Mouse (Mus musculus) kidney, postnatal 0 days (tissue): ENCODE data around the gene Nfe2l2. TPM values are rescaled to one million over a fixed set of nuclear protein-coding genes. Genes with fewer than 3 reads are reported as not detected.

Experiments
- ATAC-seq: fragments of 200-750 bp; cut with Nextera tagmentation; replicated peaks from 2 replicates; pipeline ENCODE4 v1.8.0; 2017; ENCODE audit warnings: low read depth, moderate number of reproducible peaks, moderate TSS enrichment, moderate library complexity; ENCODE audit not compliant: low FRiP score
- DNase-seq: peaks from one replicate; pipeline ENCODE4 v3.0.0-alpha.2; 2016; ENCODE audit warnings: low spot score
- H3K27ac ChIP-seq: fragments of 300-500 bp; sonication (generic); 2 replicates; pipeline ENCODE4 v1.5.1; 2014; ENCODE audit warnings: mild to moderate bottlenecking
- H3K27me3 ChIP-seq: fragments of 300-500 bp; sonication (generic); 2 replicates; pipeline ENCODE4 v1.6.1; 2014; ENCODE audit warnings: low read length, mixed read lengths; ENCODE audit not compliant: insufficient read depth
- H3K36me3 ChIP-seq: fragments of 300-500 bp; sonication (generic); 2 replicates; pipeline ENCODE4 v1.6.1; 2014; ENCODE audit warnings: low read length, mixed read lengths; ENCODE audit not compliant: insufficient read depth
- H3K4me1 ChIP-seq: fragments of 300-500 bp; sonication (generic); replicated peaks from 2 replicates; pipeline ENCODE4 v1.6.1; 2014; ENCODE audit warnings: antibody characterized with exemption, low read length, mixed read lengths; ENCODE audit not compliant: insufficient read depth
- H3K4me2 ChIP-seq: fragments of 300-500 bp; sonication (generic); 2 replicates; pipeline ENCODE4 v1.6.1; 2014; ENCODE audit warnings: mild to moderate bottlenecking, low read length, moderate library complexity, mixed read lengths
- H3K4me3 ChIP-seq: fragments of 300-500 bp; sonication (generic); replicated peaks from 2 replicates; pipeline ENCODE4 v1.5.1; 2014; ENCODE audit warnings: low read depth, low read length
- H3K9ac ChIP-seq: fragments of 300-500 bp; sonication (generic); 2 replicates; pipeline ENCODE4 v1.6.1; 2014; ENCODE audit warnings: low read depth, low read length
- H3K9me3 ChIP-seq: fragments of 300-500 bp; sonication (generic); replicated peaks from 2 replicates; pipeline ENCODE4 v1.6.1; 2016; ENCODE audit warnings: low read length, inconsistent platforms, mixed read lengths
- CTCF ChIP-seq: IDR thresholded peaks from 2 replicates; pipeline ENCODE4 v1.5.1; 2016; ENCODE audit warnings: antibody characterized with exemption, low read depth, mild to moderate bottlenecking, moderate library complexity
- WGBS: fragments of 180-500 bp; shearing (Covaris S2); extraction: QIAGEN DNeasy Blood & Tissue Kit; methylation state at CpG from one replicate; pipeline ENCODE4 v1.1.7; 2014; 5-methylcytosine and 5-hydroxymethylcytosine counted together
- polyA plus RNA-seq: library from polyadenylated mRNA; unstranded; fragments of >200 nt; fragmentation: Nextera tagmentation; extraction: Ambion mirVana; gene quantifications from 2 replicates; pipeline ENCODE4 v1.2.1, GENCODE M21; 2015

The Nfe2l2 gene
- polyA plus RNA-seq, 1 experiment from 2014 or later: 96.6 TPM

DNA sequence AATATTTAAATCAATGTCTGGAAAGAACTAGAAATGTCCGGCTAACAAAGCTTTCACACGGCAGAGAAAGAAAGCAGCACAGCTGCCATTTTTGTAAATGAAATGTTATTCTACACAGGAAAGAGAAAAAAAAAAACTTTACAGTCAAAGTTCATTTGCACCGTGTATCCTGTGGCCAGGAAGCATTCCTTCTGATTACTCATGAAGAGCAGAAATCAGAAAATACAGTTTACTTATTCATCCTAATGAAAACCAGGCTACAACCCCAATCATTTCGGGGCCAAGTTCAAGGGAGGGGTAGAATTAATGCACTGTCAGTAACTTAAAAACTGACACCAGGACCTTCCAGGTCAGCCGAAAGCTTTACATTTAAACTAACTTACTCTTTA is 1.9 kb downstream of the Nfe2l2 start:
- peak overlapping the region; percentile 75 for H3K4me2 ChIP-seq
- peak overlapping the region; percentile 99 for H3K27ac ChIP-seq
- ATAC-seq (no peak), DNase-seq (peak; percentile 69)
- TF ChIP-seq CTCF: no peak
- no peaks in the 10 kb centered on the region for H3K36me3 ChIP-seq
- no peaks in the 10 kb centered on the region for H3K27me3 ChIP-seq
- peak overlapping the region; percentile 78 for H3K4me3 ChIP-seq
- peak overlapping the region; percentile 91 for H3K9ac ChIP-seq
- H3K9me3 ChIP-seq: no peaks in the 10 kb centered on the region
- 4% methylated on average over 5 of the region's 5 CpGs for WGBS
- peaks cover 27% of the 10 kb centered on the region for H3K4me1 ChIP-seq

- Histone ChIP-seq H3K4me2 (peak overlapping the region; percentile 75), H3K27me3 (no peaks in the 10 kb centered on the region), H3K36me3 (no peaks in the 10 kb centered on the region), H3K9me3 (no peaks in the 10 kb centered on the region), H3K27ac (peak overlapping the region; percentile 99), H3K9ac (peak overlapping the region; percentile 91; the same call in 1 of the 2 replicates), H3K4me3 (peak overlapping the region; percentile 78), H3K4me1 (peaks cover 31% of the 10 kb centered on the region)
- 51% methylated on average over 9 of the region's 9 CpGs for WGBS
- no peak for TF ChIP-seq CTCF
- no peak for ATAC-seq
- no peak for DNase-seq
These were observed 2.4 kb downstream of the Nfe2l2 start for GRCm38 (mm10) chr2:75701822-75702587.

DNA sequence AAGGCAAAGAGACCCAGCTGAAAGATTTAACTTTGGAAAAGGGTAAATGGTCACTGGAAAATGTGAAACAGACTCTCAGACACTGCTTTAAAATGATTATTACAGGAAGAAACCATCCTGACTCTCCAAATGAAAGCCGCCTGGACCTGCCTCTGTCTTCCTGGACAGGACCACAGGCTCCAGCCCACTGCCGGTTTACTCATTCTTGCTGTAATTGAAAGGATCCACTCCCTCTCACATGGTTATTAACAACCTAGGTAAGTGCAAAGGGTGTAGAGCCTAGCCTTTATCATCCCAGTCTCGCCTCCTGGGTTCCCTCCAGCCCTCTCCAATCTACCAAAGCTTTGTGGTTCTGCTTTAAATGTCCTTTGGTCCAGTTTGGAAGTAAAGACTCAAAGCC is 3.2 kb downstream of the Nfe2l2 start:
- 43% methylated on average over 3 of the region's 3 CpGs for WGBS
- no peak for ATAC-seq
- Histone ChIP-seq H3K27me3 (no peaks in the 10 kb centered on the region), H3K4me1 (peaks cover 35% of the 10 kb centered on the region), H3K9ac (0 out of 2 replicates have a peak overlapping the region, but pooled peaks have one; percentile 9), H3K9me3 (no peaks in the 10 kb centered on the region), H3K27ac (no peak overlapping the region), H3K4me2 (peak overlapping the region; percentile 75), H3K36me3 (no peaks in the 10 kb centered on the region), H3K4me3 (0 out of 2 replicates have a peak overlapping the region, but pooled peaks have one; percentile 78)
- no peak for DNase-seq
- no peak for TF ChIP-seq CTCF

GRCm38 (mm10) chr2:75700543-75700942 is 3.9 kb downstream of the Nfe2l2 start:
- WGBS: 71% methylated on average over 3 of the region's 3 CpGs
- H3K27me3 ChIP-seq: no peaks in the 10 kb centered on the region
- H3K4me3 ChIP-seq: no peak overlapping the region
- no peak overlapping the region for H3K27ac ChIP-seq
- H3K4me2 ChIP-seq: no peak overlapping the region; the same call in 1 of the 2 replicates
- peaks cover 36% of the 10 kb centered on the region for H3K4me1 ChIP-seq
- ATAC-seq (no peak), DNase-seq (no peak)
- no peak for TF ChIP-seq CTCF
- no peak overlapping the region for H3K9ac ChIP-seq
- no peaks in the 10 kb centered on the region for H3K9me3 ChIP-seq
- H3K36me3 ChIP-seq: no peaks in the 10 kb centered on the region

DNA sequence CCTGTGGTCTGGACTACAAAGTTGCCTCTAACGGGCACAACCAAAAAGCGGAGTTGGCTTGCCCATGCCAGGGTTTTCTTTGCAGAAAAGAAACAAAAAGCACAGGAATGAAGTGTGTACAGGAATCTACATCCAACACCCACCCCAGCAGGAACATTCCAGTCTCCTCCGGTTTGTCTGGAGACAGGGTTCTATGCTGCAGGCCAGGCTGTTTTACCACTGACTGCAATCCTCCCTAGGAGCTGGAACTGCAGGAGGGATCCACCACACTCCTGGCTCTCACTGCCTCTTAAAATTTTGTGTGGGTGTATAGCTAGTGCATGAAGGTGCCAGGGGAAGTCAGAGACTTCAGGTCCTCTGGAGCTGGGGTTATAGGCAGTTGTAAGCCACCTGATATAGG is 5.6 kb downstream of the Nfe2l2 start:
- no peak for TF ChIP-seq CTCF
- 0 out of 2 replicates have a peak overlapping the region, but pooled peaks have one; percentile 43 for H3K27ac ChIP-seq
- H3K4me2 ChIP-seq: peak overlapping the region; percentile 17; the same call in 1 of the 2 replicates
- H3K36me3 ChIP-seq: no peaks in the 10 kb centered on the region
- DNase-seq (no peak), ATAC-seq (no peak)
- no peaks in the 10 kb centered on the region for H3K27me3 ChIP-seq
- H3K4me3 ChIP-seq: no peak overlapping the region
- peaks cover 32% of the 10 kb centered on the region for H3K4me1 ChIP-seq
- no peaks in the 10 kb centered on the region for H3K9me3 ChIP-seq
- H3K9ac ChIP-seq: no peak overlapping the region
- 81% methylated on average over 3 of the region's 3 CpGs for WGBS

DNA sequence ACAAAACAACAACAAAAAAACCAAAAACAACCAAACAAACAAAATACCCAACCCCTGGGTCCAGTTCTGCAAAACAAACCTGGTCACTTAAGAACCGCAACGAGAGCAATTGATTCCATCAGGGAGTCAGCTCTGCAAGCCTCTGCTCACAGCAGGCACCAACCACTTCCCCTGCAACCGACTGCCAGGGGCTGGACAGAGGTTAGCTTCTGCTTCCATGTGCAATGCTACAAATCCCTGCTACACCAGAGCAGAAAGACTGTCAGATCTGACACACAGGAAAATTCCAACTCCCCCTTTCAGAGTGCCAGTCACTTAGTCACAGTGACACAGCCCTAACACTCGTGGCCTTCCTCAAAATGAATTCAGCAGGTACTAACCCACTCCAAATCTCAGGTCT is 6.4 kb downstream of the Nfe2l2 start:
- ATAC-seq: no peak
- WGBS: 35% methylated on average over 4 of the region's 4 CpGs

More for the DNA sequence above, 6.4 kb downstream of the Nfe2l2 start:
- Histone ChIP-seq H3K27me3 (no peaks in the 10 kb centered on the region), H3K9me3 (no peaks in the 10 kb centered on the region), H3K36me3 (no peaks in the 10 kb centered on the region), H3K4me1 (peaks cover 32% of the 10 kb centered on the region), H3K4me2 (no peak overlapping the region), H3K27ac (0 out of 2 replicates have a peak overlapping the region, but pooled peaks have one; percentile 15), H3K9ac (no peak overlapping the region), H3K4me3 (no peak overlapping the region)
- DNase-seq: no peak
- TF ChIP-seq CTCF: no peak
